Mouse (Mus musculus): Measurements from ENCODE around the gene Tbc1d13. TPM values are rescaled to one million over a fixed set of nuclear protein-coding genes. Genes with fewer than 3 reads are reported as not detected.
"Not testable (repeated sequence)": the region's sequence is repeated elsewhere in the genome, so short reads cannot be mapped to it uniquely, and the experiment has no call there.

The Tbc1d13 gene
- polyA plus RNA-seq, 1 experiment = 27.3 TPM

DNA sequence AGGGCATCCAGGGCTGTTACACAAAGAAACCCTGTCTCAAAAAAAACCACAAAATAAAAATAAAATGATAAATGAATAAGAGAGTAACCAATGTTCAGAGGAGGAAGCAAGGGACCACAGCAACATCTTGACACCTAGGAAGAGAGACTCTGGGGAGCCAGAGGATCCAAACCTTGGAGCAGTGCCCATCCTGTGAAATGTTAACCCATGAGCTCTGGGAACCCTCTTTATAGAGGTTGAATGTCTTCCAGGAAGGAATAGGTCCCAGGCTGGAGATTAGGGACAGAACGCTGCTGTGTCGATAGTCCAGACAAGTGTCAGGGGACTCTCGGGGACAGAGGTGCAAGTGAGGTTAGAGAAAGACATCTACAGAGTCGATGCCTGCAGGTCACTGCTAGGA is 13.3 kb upstream of the Tbc1d13 start:
- WGBS = 86% methylated on average over 4 of the region's 4 CpGs
- TF ChIP-seq POLR2A (IDR thresholded peaks at IDR 0.05; ENCODE audit: borderline replicate concordance, control insufficient read depth, low read depth, low read length) = no peak
- no peak for TF ChIP-seq CTCF (IDR thresholded peaks at IDR 0.05; ENCODE audit: control insufficient read depth, insufficient read depth, low read length)
- Histone ChIP-seq H3K4me1 (ENCODE audit: control insufficient read depth, insufficient read depth, low read length) (peaks cover 2% of the 10 kb centered on the region), H3K27ac (ENCODE audit: control insufficient read depth, insufficient read depth, low read depth, low read length, poor library complexity) (no peak overlapping the region), H3K4me3 (replicated peaks; ENCODE audit: control insufficient read depth, low read depth, low read length) (no peak overlapping the region)

DNA sequence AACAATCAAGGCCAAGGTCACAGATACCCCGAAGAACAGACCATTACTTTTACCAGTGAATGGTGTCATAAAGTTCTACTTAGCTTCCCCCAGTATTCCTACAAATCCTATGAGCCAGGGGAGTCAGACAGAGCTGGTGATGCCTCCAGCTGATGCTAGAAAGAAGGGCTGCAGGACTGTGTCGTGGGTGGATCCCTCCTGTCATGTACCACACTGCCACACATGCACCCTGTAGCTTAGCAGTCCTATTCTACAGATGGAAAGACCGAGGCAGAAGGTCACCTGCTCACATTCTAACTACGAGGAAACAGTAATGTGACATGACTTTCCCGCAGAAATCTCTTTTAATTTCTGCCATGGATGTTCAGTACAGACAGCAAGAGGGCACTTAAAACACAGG is 10.8 kb upstream of the Tbc1d13 start:
- TF ChIP-seq POLR2A (IDR thresholded peaks at IDR 0.05; ENCODE audit: borderline replicate concordance, control insufficient read depth, low read depth, low read length) = no peak
- no peak overlapping the region for H3K4me3 ChIP-seq (replicated peaks; ENCODE audit: control insufficient read depth, low read depth, low read length)
- H3K27ac ChIP-seq (ENCODE audit: control insufficient read depth, insufficient read depth, low read depth, low read length, poor library complexity) = no peak overlapping the region
- H3K4me1 ChIP-seq (ENCODE audit: control insufficient read depth, insufficient read depth, low read length) = peaks cover 2% of the 10 kb centered on the region
- WGBS = 87% methylated on average over 5 of the region's 5 CpGs

DNA sequence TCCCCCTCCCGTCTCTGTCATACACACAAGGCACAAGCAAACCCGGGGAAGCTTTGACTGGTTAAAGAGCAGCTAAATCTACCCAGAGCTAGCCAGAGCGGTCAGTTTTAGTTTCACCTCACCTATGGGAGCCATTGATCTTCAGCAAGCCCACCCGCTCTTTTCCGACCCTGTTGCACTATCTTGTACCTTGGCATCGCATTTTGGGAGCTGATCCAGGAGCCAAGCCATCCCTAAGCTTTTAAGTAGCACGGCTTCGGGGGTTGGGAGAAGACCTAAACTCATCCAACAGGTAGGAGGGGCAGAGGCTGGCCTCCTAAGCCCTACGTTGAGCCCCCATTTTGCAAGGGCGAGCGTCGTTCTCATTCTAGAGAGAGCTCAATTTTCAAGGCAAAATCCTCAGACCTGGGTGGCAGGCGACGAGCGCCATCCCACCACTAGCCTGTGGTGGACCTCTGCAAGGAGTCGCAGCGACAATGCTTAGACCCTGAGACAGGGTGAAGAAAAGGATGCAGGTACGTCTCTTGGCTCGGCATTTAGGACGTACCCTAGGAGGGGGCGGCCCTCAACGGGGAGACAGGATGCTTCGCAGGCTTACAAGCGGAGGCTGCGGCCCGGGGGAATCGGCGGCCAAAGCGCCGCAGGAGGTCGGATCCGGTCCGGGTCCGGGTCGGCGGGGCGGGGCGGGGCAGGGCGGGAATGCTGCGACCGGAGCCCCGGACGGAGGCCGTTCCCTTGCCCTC is 9.6 kb upstream of the Tbc1d13 start:
- Histone ChIP-seq H3K4me1 (ENCODE audit: control insufficient read depth, insufficient read depth, low read length) (peaks cover 2% of the 10 kb centered on the region), H3K27ac (ENCODE audit: control insufficient read depth, insufficient read depth, low read depth, low read length, poor library complexity) (peak overlapping the region; percentile 76; the same call in 1 of the 2 replicates), H3K4me3 (replicated peaks; ENCODE audit: control insufficient read depth, low read depth, low read length) (peak overlapping the region; percentile 68)
- TF ChIP-seq CTCF (IDR thresholded peaks at IDR 0.05; ENCODE audit: control insufficient read depth, insufficient read depth, low read length) (no peak), POLR2A (IDR thresholded peaks at IDR 0.05; ENCODE audit: borderline replicate concordance, control insufficient read depth, low read depth, low read length) (no peak)
- 1% methylated on average over 44 of the region's 44 CpGs for WGBS

DNA sequence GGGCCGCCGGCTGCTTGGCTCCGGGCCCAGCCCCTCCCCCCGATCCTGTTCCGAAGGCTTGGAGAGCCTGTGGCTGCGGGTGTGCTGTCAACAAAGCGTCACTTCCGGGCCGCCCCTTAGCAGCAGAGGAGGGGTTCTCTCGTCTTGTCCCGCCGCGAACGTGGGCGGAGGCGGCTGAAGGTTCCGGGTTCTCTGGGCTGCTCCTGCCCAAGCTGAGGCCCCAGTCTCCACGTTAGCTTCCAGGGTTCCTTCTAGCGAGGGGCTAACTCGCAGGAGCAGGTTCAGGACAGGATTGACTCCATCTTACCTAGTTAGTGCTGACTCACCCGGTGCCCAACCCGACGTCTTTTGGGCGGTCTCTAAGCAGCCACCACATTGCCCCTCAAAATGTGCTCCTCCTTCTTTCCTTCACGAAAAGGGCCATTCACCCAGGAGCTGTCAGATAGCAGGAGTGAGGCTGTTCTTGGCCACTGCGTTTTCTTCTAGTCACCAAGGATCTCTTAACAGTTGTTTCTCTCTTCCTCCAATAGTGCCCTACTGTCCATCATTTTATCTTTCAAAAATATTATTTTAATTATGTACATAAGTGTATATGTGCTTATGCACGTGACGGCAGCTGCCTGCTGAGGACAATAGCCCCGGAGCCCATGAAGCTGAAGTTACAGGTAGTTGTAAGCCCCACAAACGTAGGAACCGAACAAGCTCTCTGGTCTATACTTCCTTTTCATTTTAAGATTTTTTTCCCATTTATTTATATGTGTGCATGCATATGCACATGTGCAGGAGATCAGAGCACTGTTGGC is 8.9 kb upstream of the Tbc1d13 start, which contains the start of gene Zer1:
Zer1 (minus strand) TSS at position 114 of the 803 bp plus-strand sequence.
- TF ChIP-seq POLR2A (IDR thresholded peaks at IDR 0.05; ENCODE audit: borderline replicate concordance, control insufficient read depth, low read depth, low read length) (peak; percentile 90; the same call in 1 of the 2 replicates), CTCF (IDR thresholded peaks at IDR 0.05; ENCODE audit: control insufficient read depth, insufficient read depth, low read length) (no peak)
- 11% methylated on average over 31 of the region's 31 CpGs for WGBS

DNA sequence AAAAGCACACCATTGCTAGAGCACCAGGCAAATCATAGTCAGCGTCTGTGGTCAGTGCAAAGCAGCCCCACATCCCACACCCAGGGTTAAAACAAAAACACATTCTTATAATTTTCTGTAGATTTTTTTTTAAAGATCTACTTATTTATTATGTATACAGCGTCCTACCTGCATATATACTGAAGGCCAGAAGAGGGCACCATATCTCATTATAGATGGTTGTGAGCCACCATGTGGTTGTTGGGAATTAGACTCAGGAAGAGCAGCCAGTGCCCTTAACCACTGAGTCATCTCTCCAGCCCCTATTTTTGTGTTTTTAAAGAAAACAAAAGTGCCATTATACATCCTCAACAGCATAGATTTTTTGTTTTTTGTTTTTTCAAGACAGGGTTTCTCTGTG is 4.8 kb upstream of the Tbc1d13 start:
- no peak overlapping the region for H3K27ac ChIP-seq (ENCODE audit: control insufficient read depth, insufficient read depth, low read depth, low read length, poor library complexity)
- WGBS = 35% methylated on average over 2 of the region's 2 CpGs
- TF ChIP-seq CTCF (IDR thresholded peaks at IDR 0.05; ENCODE audit: control insufficient read depth, insufficient read depth, low read length) (no peak), POLR2A (IDR thresholded peaks at IDR 0.05; ENCODE audit: borderline replicate concordance, control insufficient read depth, low read depth, low read length) (no peak)

More for the DNA sequence above, 8.9 kb upstream of the Tbc1d13 start, which contains the start of gene Zer1:
- H3K27ac ChIP-seq (ENCODE audit: control insufficient read depth, insufficient read depth, low read depth, low read length, poor library complexity) = peak within 1 kb of the TSS; percentile 76
- H3K4me3 ChIP-seq (replicated peaks; ENCODE audit: control insufficient read depth, low read depth, low read length) = peak within 1 kb of the TSS; percentile 68
- H3K4me1 ChIP-seq (ENCODE audit: control insufficient read depth, insufficient read depth, low read length) = peaks cover 2% of the 10 kb centered on the region

DNA sequence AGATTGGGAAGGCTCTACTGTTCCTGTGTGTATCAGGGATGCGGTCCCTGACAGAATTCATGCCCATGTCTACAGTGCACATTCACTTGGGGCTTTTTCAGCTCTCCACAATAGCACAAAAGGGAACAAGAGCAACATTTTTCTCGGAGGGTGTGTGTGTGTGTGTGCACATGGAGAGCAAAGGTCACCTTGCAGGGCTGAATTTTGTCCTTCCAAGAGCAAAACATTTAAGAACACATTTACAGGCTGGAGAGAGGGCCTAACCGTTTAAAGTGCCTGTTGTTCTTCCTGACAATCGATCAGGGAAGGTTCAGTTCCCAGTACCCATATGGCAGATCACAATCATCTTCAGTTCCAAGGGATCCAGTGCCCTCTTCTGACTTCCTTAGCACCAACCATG is 3.4 kb upstream of the Tbc1d13 start:
- TF ChIP-seq CTCF (IDR thresholded peaks at IDR 0.05; ENCODE audit: control insufficient read depth, insufficient read depth, low read length) = no peak
- TF ChIP-seq POLR2A (IDR thresholded peaks at IDR 0.05; ENCODE audit: borderline replicate concordance, control insufficient read depth, low read depth, low read length) = no peak
- WGBS = 83% methylated on average over 4 of the region's 4 CpGs
- H3K27ac ChIP-seq (ENCODE audit: control insufficient read depth, insufficient read depth, low read depth, low read length, poor library complexity) = no peak overlapping the region
- no peak overlapping the region for H3K4me3 ChIP-seq (replicated peaks; ENCODE audit: control insufficient read depth, low read depth, low read length)
- no peaks in the 10 kb centered on the region; the same call in 1 of the 2 replicates for H3K4me1 ChIP-seq (ENCODE audit: control insufficient read depth, insufficient read depth, low read length)

More for the DNA sequence above, 4.8 kb upstream of the Tbc1d13 start:
- H3K4me3 ChIP-seq (replicated peaks; ENCODE audit: control insufficient read depth, low read depth, low read length) = no peak overlapping the region
- no peaks in the 10 kb centered on the region; the same call in 1 of the 2 replicates for H3K4me1 ChIP-seq (ENCODE audit: control insufficient read depth, insufficient read depth, low read length)

DNA sequence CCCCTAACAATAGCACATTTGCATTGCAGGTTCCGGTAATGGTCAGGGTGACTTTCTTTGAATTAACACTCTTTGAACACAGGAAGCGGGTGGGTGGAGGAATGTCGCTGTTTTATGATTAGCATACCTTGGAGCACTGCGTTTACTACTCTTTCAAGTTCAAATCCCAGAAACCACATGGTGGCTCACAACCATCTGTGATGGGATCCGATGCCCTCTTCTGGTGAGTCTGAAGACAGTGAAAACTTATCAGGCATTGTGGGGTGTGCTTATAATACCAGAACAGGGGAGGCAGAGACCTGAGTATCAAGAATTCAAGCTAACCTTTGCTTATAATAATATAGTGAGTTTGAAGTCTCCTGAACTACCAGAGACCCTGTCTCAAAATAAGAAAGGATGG is 2.3 kb upstream of the Tbc1d13 start:
- H3K4me1 ChIP-seq (ENCODE audit: control insufficient read depth, insufficient read depth, low read length); H3K27ac ChIP-seq (ENCODE audit: control insufficient read depth, insufficient read depth, low read depth, low read length, poor library complexity); H3K4me3 ChIP-seq (replicated peaks; ENCODE audit: control insufficient read depth, low read depth, low read length): not testable (repeated sequence)
- WGBS = 56% methylated on average over 5 of the region's 5 CpGs

DNA sequence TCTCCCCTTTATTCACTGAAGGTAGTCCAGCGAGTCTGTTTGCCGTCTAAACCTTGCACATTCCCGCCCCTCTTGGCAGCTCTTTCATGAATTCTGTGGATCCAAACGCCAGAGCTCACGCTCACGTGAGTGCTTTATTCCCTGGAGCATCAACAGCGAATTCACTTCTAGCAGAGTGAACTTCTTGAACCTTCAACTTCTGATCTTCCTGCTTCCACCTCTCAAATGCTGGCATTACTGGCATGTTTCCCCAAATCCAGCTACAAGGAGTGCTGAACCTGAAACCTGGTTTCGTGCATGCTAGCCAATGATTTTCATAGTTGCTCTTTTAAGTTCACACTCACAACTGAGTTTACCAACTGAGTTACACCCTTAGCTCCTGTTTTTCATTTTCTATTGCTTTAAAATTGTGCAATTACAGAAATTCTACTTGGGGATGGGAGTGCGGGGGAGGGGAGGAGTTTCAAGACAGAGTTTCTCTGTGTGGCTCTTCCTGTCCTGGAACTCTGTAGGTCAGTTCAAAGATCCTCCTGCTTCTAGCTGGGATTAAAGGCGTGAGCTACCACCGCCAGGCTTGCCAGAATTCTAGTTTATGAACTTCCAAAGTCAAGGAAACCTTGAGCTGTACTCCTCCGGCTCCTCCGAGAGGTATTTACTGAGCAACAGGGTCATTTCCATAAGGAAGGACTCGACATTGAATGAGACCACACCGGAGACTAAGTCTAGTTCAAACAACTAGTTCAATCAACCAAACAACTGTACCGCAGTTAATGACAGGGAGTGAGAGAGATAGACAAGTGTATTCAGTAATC is 539 bp upstream of the Tbc1d13 start:
- WGBS = 36% methylated on average over 16 of the region's 16 CpGs
- Histone ChIP-seq H3K27ac (ENCODE audit: control insufficient read depth, insufficient read depth, low read depth, low read length, poor library complexity) (peak overlapping the region; percentile 46), H3K4me1 (ENCODE audit: control insufficient read depth, insufficient read depth, low read length) (no peaks in the 10 kb centered on the region; the same call in 1 of the 2 replicates), H3K4me3 (replicated peaks; ENCODE audit: control insufficient read depth, low read depth, low read length) (peak overlapping the region; percentile 64)
- TF ChIP-seq POLR2A (IDR thresholded peaks at IDR 0.05; ENCODE audit: borderline replicate concordance, control insufficient read depth, low read depth, low read length) = no peak
- TF ChIP-seq CTCF (IDR thresholded peaks at IDR 0.05; ENCODE audit: control insufficient read depth, insufficient read depth, low read length) = no peak
